Mouse (Mus musculus) heart, embryonic 10.5 days (tissue): ENCODE results near the gene Pdcd11. TPM values are rescaled to one million over a fixed set of nuclear protein-coding genes. Genes with fewer than 3 reads are reported as not detected.
"Not testable (repeated sequence)": the region's sequence is repeated elsewhere in the genome, so short reads cannot be mapped to it uniquely, and the experiment has no call there.

Source experiments
- DNase-seq: peaks from one replicate; pipeline ENCODE4 v3.0.0-alpha.2; 2017; ENCODE audit warnings: low spot score
- H3K27ac ChIP-seq: fragments of 300-500 bp; sonication (generic); 2 replicates; pipeline ENCODE4 v1.5.1; 2016; ENCODE audit warnings: mild to moderate bottlenecking
- H3K27me3 ChIP-seq: fragments of 300-500 bp; sonication (generic); 2 replicates; pipeline ENCODE4 v1.6.1; 2016; ENCODE audit warnings: mild to moderate bottlenecking; ENCODE audit not compliant: poor library complexity, insufficient read depth, severe bottlenecking
- H3K36me3 ChIP-seq: fragments of 300-500 bp; sonication (generic); 2 replicates; pipeline ENCODE4 v1.6.1; 2016; ENCODE audit warnings: mild to moderate bottlenecking, moderate library complexity
- H3K4me1 ChIP-seq: fragments of 300-500 bp; sonication (generic); 2 replicates; pipeline ENCODE4 v1.6.1; 2016; ENCODE audit warnings: mild to moderate bottlenecking
- H3K4me3 ChIP-seq: fragments of 300-500 bp; sonication (generic); 2 replicates; pipeline ENCODE4 v1.5.1; 2016; ENCODE audit warnings: mild to moderate bottlenecking, moderate library complexity
- H3K9me3 ChIP-seq: fragments of 300-500 bp; sonication (generic); 2 replicates; pipeline ENCODE4 v1.6.1; 2016; ENCODE audit warnings: mild to moderate bottlenecking, moderate library complexity
- WGBS: fragments of 180-500 bp; shearing (Covaris S2); methylation state at CpG from one replicate; pipeline ENCODE4 v1.1.7; 2016; 5-methylcytosine and 5-hydroxymethylcytosine counted together
- polyA plus RNA-seq: library from polyadenylated mRNA; unstranded; fragments of >200 nt; fragmentation: Nextera tagmentation; extraction: Ambion mirVana; gene quantifications from 2 replicates; pipeline ENCODE4 v1.2.1, GENCODE M21; 2016

Pdcd11 gene
- polyA plus RNA-seq, 1 experiment from 2014 or later, result 10.2 TPM

DNA sequence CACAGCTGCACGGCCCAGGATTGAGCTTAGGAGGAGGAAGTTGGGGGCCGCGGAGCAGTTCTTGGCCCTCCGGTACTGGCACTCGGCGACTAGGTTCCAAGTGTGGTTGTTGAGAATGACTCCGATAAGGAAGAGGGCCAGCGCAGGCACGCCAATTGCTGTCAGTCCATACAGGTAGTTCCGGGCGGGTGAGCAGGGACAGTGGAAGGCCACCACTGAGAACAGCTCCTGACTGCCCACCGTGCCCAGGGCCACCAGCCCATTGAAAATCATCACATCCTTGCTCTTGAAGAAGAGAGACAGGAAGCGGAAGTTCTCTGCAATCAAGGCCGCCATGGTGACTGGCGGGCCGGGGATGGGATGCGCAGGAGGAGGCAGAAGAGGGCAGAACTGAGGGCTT is 45.0 kb downstream of the Pdcd11 start:
- peaks cover 20% of the 10 kb centered on the region for H3K27me3 ChIP-seq
- 87% methylated on average over 17 of the region's 17 CpGs for WGBS
- no peak overlapping the region for H3K27ac ChIP-seq
- no peaks in the 10 kb centered on the region for H3K9me3 ChIP-seq
- H3K4me1 ChIP-seq, result peaks cover 37% of the 10 kb centered on the region
- H3K4me3 ChIP-seq, result no peak overlapping the region
- H3K36me3 ChIP-seq, result peaks cover 49% of the 10 kb centered on the region
- DNase-seq, result no peak

DNA sequence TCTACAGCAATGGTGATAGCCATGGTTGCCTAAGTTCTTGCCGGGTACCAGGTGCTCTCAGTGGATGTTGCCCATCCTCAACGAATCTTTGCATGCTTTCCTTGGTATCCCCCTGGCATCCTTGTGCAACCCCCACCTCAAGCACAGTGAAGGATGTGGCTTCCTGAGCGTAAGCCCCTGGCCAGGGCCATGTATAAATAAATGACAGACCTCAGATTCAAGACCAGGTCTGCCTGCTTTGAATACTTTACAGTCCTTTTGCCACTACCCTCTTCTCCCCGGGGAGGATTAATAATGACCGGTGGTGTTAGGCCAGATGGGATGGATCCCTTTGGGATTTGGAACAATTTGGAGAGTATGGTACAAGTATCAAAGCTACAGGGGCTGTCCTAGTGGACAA is 45.6 kb downstream of the Pdcd11 start:
- WGBS, result 81% methylated on average over 5 of the region's 5 CpGs
- no peak overlapping the region for H3K4me3 ChIP-seq
- no peak for DNase-seq

DNA sequence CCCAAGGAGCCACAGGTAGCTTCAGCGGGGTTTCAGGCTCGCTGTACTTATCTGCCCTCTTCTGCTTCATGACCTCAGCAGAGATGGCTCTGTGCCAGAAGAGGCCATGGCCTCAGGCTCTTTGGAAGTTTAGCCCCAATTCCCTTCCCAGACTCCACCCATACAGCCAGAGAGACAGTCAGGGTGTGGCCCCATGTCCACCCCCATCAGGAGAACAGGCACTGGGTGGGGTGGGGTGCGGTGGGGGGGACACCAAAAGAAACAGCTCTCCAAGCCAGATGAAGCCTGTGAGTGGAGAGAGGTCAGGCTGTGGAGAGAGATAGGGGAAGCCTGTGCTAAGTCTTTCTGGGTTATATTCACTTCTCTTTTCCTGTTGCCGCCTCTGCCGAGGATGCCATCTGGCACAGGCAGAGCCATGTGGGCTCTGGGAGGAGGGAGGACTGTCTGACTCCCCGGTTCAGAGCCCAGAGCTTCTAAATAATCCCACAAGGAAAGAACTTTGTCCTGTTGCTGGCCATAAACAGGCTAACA is 46.5 kb downstream of the Pdcd11 start:
- Histone ChIP-seq H3K9me3 (no peaks in the 10 kb centered on the region), H3K36me3 (peaks cover 34% of the 10 kb centered on the region), H3K4me3 (peak overlapping the region; percentile 60), H3K4me1 (peaks cover 37% of the 10 kb centered on the region), H3K27ac (peak overlapping the region; percentile 93), H3K27me3 (peaks cover 25% of the 10 kb centered on the region)
- 27% methylated on average over 6 of the region's 6 CpGs for WGBS
- DNase-seq, result peak; percentile 82

More for the DNA sequence above, 45.6 kb downstream of the Pdcd11 start:
- H3K36me3 ChIP-seq, result peaks cover 43% of the 10 kb centered on the region
- H3K27ac ChIP-seq, result no peak overlapping the region
- H3K9me3 ChIP-seq, result no peaks in the 10 kb centered on the region
- peaks cover 37% of the 10 kb centered on the region for H3K4me1 ChIP-seq
- peaks cover 25% of the 10 kb centered on the region for H3K27me3 ChIP-seq

DNA sequence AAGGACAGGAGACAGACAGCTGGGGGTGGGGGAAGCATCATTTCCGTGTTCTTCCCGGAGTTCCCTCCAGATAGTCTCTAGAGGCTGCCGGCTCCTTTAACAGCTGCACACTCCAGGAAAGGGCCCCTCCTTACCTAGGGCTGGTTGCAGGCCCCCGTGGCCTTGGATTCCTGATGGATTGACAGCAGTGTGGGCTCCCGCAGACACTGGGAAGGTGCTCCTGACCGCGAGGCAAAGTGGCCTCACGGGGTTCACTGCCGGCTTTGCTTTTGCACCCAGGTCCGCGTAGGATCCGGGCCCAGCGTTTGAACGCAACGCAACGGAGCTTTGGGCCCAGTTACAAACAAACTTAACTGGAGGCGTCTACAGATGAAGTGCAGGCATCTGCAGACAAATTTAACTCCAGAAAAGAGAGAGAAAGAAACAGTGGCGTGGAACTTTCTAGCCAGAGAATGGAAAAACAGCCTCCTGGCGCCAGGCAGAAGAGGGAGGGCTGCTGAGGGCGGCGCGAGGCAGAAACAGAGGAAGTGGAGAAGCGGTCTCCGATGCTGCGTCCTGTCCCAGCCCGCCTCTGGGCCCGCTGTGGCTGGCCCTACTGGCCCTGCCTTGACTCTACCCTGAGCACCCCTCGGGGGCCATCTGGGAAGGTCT is 47.3 kb downstream of the Pdcd11 start, which contains the start of gene Calhm2:
Gene Calhm2, minus strand, starts transcription at position 524 of the 651 bp plus-strand sequence.
- Histone ChIP-seq H3K36me3 (peaks cover 27% of the 10 kb centered on the region), H3K27ac (peak within 1 kb of the TSS; percentile 93), H3K27me3 (peaks cover 25% of the 10 kb centered on the region), H3K4me1 (peaks cover 37% of the 10 kb centered on the region), H3K9me3 (no peaks in the 10 kb centered on the region), H3K4me3 (peak within 1 kb of the TSS; percentile 60)
- DNase-seq, result peak; percentile 80
- WGBS, result 2% methylated on average over 28 of the region's 28 CpGs

DNA sequence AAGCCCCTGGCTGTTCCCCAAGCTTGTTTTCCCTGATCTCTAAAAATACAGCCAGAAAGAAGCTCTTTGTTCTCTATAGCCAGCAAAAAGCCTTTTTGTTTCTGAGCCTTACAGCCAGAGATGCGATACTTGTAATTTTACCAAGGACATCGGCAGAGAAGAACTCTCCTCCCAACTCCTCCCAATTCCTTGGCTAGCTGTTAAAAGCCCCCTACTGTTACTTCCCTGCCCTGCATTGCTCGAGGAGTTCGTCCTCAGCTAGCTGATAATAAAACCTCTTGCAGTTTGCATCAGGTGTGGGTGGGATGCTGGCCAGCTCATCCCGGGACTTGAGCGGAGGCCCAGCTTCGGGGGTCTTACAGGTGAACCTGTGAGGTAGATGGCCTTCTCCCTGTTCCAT is 49.0 kb downstream of the Pdcd11 start:
- H3K27ac ChIP-seq, H3K9me3 ChIP-seq, H3K4me3 ChIP-seq, DNase-seq: not testable (repeated sequence)
- Histone ChIP-seq H3K27me3 (peaks cover 36% of the 10 kb centered on the region), H3K36me3 (peaks cover 12% of the 10 kb centered on the region), H3K4me1 (peaks cover 37% of the 10 kb centered on the region)
- WGBS, result 29% methylated on average over 7 of the region's 7 CpGs

DNA sequence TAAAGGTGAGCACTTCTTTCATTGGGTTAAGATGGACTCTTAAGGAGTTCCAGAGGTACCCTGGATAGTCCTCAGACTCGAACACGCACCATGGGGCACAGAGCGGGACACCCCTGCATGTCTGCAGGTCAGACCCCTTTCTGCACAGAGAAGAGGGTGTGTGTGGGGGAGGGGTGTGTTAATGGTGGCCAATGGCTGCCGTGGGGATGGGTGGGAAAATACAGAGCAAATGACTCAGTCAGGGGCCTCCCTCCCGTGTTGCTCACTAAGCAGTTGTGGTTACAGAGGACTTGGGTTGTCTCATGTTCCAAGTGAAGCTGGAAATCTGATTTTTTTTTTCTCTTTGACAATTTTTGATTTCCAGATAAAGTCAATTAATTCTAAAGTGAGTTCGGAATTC is 51.9 kb downstream of the Pdcd11 start:
- H3K27me3 ChIP-seq, result peaks cover 36% of the 10 kb centered on the region
- peaks cover 15% of the 10 kb centered on the region for H3K4me1 ChIP-seq
- no peak for DNase-seq
- H3K9me3 ChIP-seq, result no peaks in the 10 kb centered on the region
- no peak overlapping the region for H3K27ac ChIP-seq
- WGBS, result 69% methylated on average over 6 of the region's 6 CpGs
- H3K4me3 ChIP-seq, result no peak overlapping the region
- H3K36me3 ChIP-seq, result no peaks in the 10 kb centered on the region

DNA sequence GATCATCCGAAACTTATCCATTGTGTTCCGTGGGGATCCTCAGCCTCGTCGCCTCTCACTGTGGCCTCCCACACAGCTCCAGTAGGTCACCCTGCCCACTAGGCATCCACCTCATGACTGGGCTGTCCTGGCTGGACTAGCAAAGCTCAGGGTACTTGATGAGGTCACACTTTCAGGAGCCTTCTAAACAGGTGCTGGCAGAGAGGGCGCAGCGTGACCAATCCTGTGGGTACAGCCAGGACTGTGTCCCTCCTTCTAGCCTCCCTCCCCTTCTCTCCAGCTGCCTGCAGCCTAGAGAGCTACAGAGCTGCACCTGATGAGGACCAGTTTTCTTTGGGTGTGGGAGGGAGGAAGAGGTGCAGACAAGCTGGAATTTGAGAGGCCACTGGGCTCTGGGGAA is 53.6 kb downstream of the Pdcd11 start, which contains the start of gene Calhm1:
Gene Calhm1, minus strand, starts transcription at position 101 of the 400 bp plus-strand sequence.
- H3K9me3 ChIP-seq, result no peaks in the 10 kb centered on the region
- no peaks in the 10 kb centered on the region for H3K36me3 ChIP-seq
- H3K27ac ChIP-seq, result no peak within 1 kb of the TSS
- H3K4me3 ChIP-seq, result no peak within 1 kb of the TSS
- no peak for DNase-seq
- peaks cover 28% of the 10 kb centered on the region for H3K27me3 ChIP-seq
- WGBS, result 87% methylated on average over 6 of the region's 6 CpGs
- 0 out of 2 replicates have a peak, but pooled peaks cover 2% of the 10 kb centered on the region for H3K4me1 ChIP-seq

DNA sequence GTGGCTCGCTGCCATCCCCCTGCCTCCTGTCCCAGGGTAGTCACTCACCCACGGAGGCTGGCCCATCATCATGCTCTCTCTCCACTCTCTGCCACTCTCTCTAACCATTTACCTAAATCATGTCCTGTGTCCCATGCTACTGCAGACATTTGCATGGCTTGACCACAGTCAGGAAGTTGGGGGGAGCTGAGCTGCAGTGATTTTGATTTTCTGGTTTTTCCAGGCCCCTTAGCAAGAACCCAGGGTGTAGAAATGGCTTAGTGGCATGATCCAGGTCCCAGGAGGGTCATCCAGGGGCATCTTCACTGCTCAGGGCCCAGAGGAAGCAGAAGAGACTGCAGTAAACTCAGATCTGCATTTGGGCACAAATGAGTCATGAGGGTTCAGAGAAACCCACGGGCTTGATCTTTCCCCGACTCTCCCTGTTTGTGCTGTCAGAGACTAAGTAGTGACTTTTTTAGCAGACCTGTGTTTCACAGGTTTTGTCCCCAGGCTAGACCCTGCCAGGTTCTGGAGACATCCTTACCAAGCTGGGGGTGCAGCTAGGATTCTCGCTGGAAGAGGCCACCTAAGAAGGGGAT is 57.8 kb downstream of the Pdcd11 start:
- peaks cover 40% of the 10 kb centered on the region for H3K27me3 ChIP-seq
- 74% methylated on average over 5 of the region's 5 CpGs for WGBS
- no peak for DNase-seq
- H3K27ac ChIP-seq, result no peak overlapping the region
- H3K9me3 ChIP-seq, result no peaks in the 10 kb centered on the region
- 0 out of 2 replicates have a peak, but pooled peaks cover 9% of the 10 kb centered on the region for H3K4me1 ChIP-seq
- no peak overlapping the region for H3K4me3 ChIP-seq
- H3K36me3 ChIP-seq, result no peaks in the 10 kb centered on the region

DNA sequence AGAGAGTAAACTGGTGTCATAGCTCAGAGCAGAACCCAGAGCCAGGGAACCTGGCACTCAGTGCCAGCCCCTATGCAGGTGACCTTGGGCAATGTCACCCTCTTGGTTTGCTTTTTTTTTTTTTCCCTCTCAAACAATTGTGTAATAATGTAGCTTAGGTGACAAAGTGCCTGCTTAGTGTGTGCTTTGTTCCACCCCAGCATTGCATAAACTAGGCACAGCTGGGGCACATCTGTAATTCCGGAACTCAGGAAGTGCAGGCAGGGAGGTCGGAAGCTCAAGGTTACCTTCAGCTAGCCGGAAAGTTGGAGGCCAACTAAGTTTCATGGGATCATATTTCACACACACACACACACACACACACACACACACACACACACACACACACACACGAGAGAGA is 59.3 kb downstream of the Pdcd11 start:
- Histone ChIP-seq H3K27me3 (peaks cover 32% of the 10 kb centered on the region), H3K4me1 (0 out of 2 replicates have a peak, but pooled peaks cover 9% of the 10 kb centered on the region), H3K27ac (no peak overlapping the region), H3K36me3 (no peaks in the 10 kb centered on the region), H3K9me3 (no peaks in the 10 kb centered on the region), H3K4me3 (no peak overlapping the region)
- DNase-seq, result no peak
- 49% methylated on average over 4 of the region's 4 CpGs for WGBS

DNA sequence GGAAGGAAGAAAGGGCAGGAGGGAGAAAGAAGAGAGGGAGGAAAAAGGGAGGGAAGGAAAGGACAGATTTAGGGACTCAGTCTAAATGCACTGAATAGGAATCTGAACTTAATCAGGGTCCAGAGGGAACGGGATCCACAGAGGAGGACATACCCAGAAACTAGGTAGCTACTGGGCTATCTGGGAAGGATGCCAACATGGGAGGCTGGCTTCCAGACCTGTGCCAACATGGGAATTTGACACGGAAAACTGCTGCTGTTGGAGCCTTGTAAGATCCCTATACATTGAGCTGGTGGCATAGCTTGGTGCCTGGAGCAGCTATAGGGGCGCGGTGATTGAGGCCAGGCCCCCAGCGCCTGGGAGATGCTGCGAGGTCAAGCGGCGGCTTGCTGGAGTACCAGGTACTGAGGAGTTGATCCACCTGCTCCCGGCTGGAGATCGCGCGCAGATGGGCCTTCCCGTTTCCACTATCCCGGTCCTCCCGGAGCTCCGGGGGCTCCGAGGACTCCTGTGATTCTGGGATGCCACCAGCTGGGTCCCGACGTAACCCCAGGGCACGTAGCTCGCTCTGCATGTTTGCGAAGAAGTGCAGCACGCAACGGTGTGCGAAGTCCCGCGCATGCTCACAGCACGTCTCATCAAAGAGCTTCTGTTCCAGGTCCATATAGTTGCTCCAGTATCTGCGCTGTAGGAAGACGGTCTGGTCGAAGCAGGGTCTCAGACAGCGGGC is 60.9 kb downstream of the Pdcd11 start:
- no peaks in the 10 kb centered on the region for H3K9me3 ChIP-seq
- H3K36me3 ChIP-seq, result no peaks in the 10 kb centered on the region
- no peak overlapping the region for H3K27ac ChIP-seq
- DNase-seq, result no peak
- 0 out of 2 replicates have a peak, but pooled peaks cover 9% of the 10 kb centered on the region for H3K4me1 ChIP-seq
- H3K27me3 ChIP-seq, result peaks cover 32% of the 10 kb centered on the region
- WGBS, result 21% methylated on average over 32 of the region's 32 CpGs
- H3K4me3 ChIP-seq, result peak overlapping the region; percentile 48

DNA sequence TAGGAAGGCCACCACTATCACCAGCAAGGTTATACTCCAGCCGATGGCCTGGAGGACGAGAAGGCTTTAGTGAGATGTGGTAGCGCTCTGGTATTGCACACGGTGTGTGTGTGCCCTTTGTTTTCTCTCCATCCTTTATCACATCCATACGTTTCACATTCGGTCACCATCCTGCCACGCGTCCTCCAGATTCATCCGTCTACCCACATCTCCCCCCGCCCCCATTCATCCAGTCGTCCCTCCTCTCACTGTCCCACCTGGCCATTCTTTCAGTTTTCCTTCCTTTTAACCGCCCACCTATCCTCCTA is 61.4 kb downstream of the Pdcd11 start:
- 0 out of 2 replicates have a peak, but pooled peaks cover 9% of the 10 kb centered on the region for H3K4me1 ChIP-seq
- H3K36me3 ChIP-seq, result no peaks in the 10 kb centered on the region
- WGBS, result 52% methylated on average over 12 of the region's 12 CpGs
- H3K4me3 ChIP-seq, result peak overlapping the region; percentile 48
- H3K9me3 ChIP-seq, result no peaks in the 10 kb centered on the region
- no peak overlapping the region for H3K27ac ChIP-seq
- peaks cover 32% of the 10 kb centered on the region for H3K27me3 ChIP-seq
- DNase-seq, result no peak

DNA sequence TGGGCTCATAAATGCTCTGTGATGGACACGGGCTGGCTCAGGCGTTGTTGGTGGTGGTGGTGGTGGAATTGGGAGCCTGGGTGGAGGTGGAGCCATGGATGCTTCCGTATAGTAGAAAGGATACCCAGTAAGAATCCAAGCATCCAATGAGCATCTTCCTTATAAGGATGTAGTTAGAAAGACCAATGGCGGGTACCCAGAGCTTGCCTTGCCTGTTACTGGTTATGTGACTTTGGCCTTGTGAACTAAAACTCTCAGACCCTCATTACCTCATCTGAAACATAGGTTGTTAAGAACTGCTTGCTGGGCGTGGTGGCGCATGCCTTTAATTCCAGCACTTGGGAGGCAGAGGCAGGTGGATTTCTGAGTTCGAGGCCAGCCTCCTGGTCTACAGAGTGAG is 63.2 kb downstream of the Pdcd11 start:
- Histone ChIP-seq H3K36me3 (no peaks in the 10 kb centered on the region), H3K9me3 (no peaks in the 10 kb centered on the region), H3K27ac (no peak overlapping the region), H3K27me3 (peaks cover 32% of the 10 kb centered on the region), H3K4me1 (0 out of 2 replicates have a peak, but pooled peaks cover 7% of the 10 kb centered on the region), H3K4me3 (no peak overlapping the region)
- no peak for DNase-seq
- WGBS, result 84% methylated on average over 7 of the region's 7 CpGs

DNA sequence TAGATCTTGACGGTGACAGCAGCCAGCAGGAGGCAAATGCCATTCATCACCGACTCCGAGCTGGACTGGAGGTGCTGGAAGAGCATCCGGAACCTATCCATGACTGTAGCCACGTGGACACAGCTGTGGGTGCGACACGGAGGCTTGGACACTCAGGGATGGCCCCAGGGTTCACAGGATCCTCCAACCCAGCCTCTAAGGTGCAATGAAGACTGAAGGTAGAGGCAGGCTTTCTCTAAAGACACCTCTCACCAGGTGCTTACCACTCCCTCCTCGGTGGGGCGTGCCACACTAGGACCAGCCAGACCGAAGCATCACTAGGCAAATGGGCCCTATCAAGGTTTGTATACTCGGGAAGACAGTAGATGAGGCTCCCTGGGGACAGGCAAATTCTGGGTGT is 67.1 kb downstream of the Pdcd11 start, which contains the start of gene Calhm3:
Gene Calhm3, minus strand, starts transcription at position 101 of the 400 bp plus-strand sequence.
- H3K27ac ChIP-seq, result no peak within 1 kb of the TSS
- H3K36me3 ChIP-seq, result no peaks in the 10 kb centered on the region
- no peaks in the 10 kb centered on the region for H3K4me1 ChIP-seq
- no peak within 1 kb of the TSS for H3K4me3 ChIP-seq
- H3K27me3 ChIP-seq, result peaks cover 10% of the 10 kb centered on the region
- no peaks in the 10 kb centered on the region for H3K9me3 ChIP-seq
- WGBS, result 72% methylated on average over 11 of the region's 11 CpGs
- DNase-seq, result no peak
